Mouse (Mus musculus): ENCODE results near the gene Zscan4-ps3.
"Not testable (repeated sequence)": the region's sequence is repeated elsewhere in the genome, so short reads cannot be mapped to it uniquely, and the experiment has no call there.

- not testable (repeated sequence) for TF ChIP-seq POLR2A (IDR thresholded peaks at IDR 0.05; ENCODE audit: insufficient read depth, low read depth, low read length); CTCF (IDR thresholded peaks at IDR 0.05)
These were observed at the start of gene Zscan4-ps3 for GRCm38 (mm10) chr7:11609008-11609407.

Measured in heart, adult 2 months (tissue).